Mouse (Mus musculus): ENCODE data around the gene Sorcs2. TPM values are rescaled to one million over a fixed set of nuclear protein-coding genes. Genes with fewer than 3 reads are reported as not detected.

The Sorcs2 gene
- polyA plus RNA-seq, 1 experiment from 2014 or later: 6.0 TPM

DNA sequence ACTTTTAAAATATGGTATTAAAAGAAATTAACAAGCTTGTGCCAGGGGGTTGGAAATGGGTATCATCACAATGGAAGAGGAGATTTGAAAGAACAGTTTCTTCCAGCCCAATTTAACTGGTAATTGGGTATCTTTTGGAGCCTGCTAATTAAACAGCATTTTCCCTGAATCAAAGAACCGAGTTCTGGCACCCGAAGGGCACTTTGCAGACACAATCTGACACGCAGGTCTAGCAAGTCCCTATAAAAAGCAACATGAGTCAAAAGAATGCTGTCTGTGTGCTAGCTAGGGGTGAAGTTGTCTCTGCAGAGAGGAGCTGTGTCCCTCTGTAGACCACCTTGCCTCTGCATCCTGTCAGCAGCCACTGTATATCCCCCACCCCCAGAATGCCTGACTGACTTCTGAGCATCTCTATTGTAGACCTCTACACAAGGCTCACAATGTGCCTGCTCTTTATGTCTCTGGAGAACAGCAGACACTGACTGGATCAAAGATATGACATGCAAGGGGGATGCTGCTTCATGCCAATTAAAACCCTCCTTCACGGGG lies 289.5 kb downstream of the Sorcs2 start:
- no peak for ATAC-seq (ENCODE audit: low FRiP score)
- Histone ChIP-seq H3K4me3 (ENCODE audit: low read depth, low read length) (no peak overlapping the region), H3K9me3 (ENCODE audit: control insufficient read depth, low read length) (no peaks in the 10 kb centered on the region), H3K27ac (ENCODE audit: low read depth, low read length) (no peak overlapping the region), H3K27me3 (ENCODE audit: control insufficient read depth, insufficient read depth, low read length) (no peaks in the 10 kb centered on the region), H3K4me2 (replicated peaks; ENCODE audit: low read depth, low read length) (no peak overlapping the region), H3K4me1 (replicated peaks; ENCODE audit: control insufficient read depth, insufficient read depth, low read length) (no peaks in the 10 kb centered on the region), H3K9ac (ENCODE audit: low read depth, low read length) (no peak overlapping the region), H3K36me3 (ENCODE audit: control insufficient read depth, insufficient read depth, low read length) (no peaks in the 10 kb centered on the region)
- no peak for DNase-seq (ENCODE audit: low spot score)
- 77% methylated on average over 4 of the region's 4 CpGs for WGBS

GRCm38 (mm10) chr5:36103483-36103882 lies 294.5 kb downstream of the Sorcs2 start:
- Histone ChIP-seq H3K9me3 (ENCODE audit: control insufficient read depth, low read length) (no peaks in the 10 kb centered on the region), H3K27ac (ENCODE audit: low read depth, low read length) (no peak overlapping the region), H3K27me3 (ENCODE audit: control insufficient read depth, insufficient read depth, low read length) (no peaks in the 10 kb centered on the region), H3K9ac (ENCODE audit: low read depth, low read length) (no peak overlapping the region), H3K4me2 (replicated peaks; ENCODE audit: low read depth, low read length) (no peak overlapping the region), H3K4me1 (replicated peaks; ENCODE audit: control insufficient read depth, insufficient read depth, low read length) (no peaks in the 10 kb centered on the region), H3K36me3 (ENCODE audit: control insufficient read depth, insufficient read depth, low read length) (no peaks in the 10 kb centered on the region), H3K4me3 (ENCODE audit: low read depth, low read length) (no peak overlapping the region)
- DNase-seq (ENCODE audit: low spot score) (no peak), ATAC-seq (ENCODE audit: low FRiP score) (no peak)
- 77% methylated on average over 2 of the region's 2 CpGs for WGBS

- H3K4me2 ChIP-seq (replicated peaks; ENCODE audit: low read depth, low read length): no peak overlapping the region
- no peaks in the 10 kb centered on the region for H3K36me3 ChIP-seq (ENCODE audit: control insufficient read depth, insufficient read depth, low read length)
- H3K27me3 ChIP-seq (ENCODE audit: control insufficient read depth, insufficient read depth, low read length): no peaks in the 10 kb centered on the region
- no peak overlapping the region for H3K9ac ChIP-seq (ENCODE audit: low read depth, low read length)
- no peaks in the 10 kb centered on the region for H3K9me3 ChIP-seq (ENCODE audit: control insufficient read depth, low read length)
- H3K4me3 ChIP-seq (ENCODE audit: low read depth, low read length): no peak overlapping the region
- WGBS: 62% methylated on average over 10 of the region's 10 CpGs
- ATAC-seq (ENCODE audit: low FRiP score) (no peak), DNase-seq (ENCODE audit: low spot score) (no peak)
- H3K27ac ChIP-seq (ENCODE audit: low read depth, low read length): no peak overlapping the region
- H3K4me1 ChIP-seq (replicated peaks; ENCODE audit: control insufficient read depth, insufficient read depth, low read length): no peaks in the 10 kb centered on the region
Observed at GRCm38 (mm10) chr5:36101129-36101528, 296.8 kb downstream of the Sorcs2 start.

DNA sequence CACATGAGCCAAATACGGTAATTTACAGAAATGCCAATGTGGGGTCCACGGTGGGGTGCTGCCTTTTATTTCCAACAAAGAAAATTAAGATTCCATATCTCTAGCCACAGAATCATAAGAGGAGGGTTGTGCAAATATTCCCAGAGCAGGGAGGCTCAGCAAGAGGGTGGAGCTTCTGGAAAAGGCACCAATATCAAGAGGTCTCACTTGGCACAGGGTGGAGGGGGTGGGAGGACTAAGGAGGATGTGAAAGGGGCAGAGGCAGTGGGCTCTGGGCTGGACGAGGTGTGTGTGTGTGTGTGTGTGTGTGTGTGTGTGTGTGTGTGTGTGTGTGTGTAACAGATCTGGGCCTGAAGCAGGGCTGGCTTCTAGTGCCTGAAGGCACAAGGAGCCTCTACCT lies 297.5 kb downstream of the Sorcs2 start:
- no peak overlapping the region for H3K4me3 ChIP-seq (ENCODE audit: low read depth, low read length)
- no peak overlapping the region for H3K27ac ChIP-seq (ENCODE audit: low read depth, low read length)
- no peaks in the 10 kb centered on the region for H3K9me3 ChIP-seq (ENCODE audit: control insufficient read depth, low read length)
- no peaks in the 10 kb centered on the region for H3K4me1 ChIP-seq (replicated peaks; ENCODE audit: control insufficient read depth, insufficient read depth, low read length)
- no peak overlapping the region for H3K4me2 ChIP-seq (replicated peaks; ENCODE audit: low read depth, low read length)
- ATAC-seq (ENCODE audit: low FRiP score) (no peak), DNase-seq (ENCODE audit: low spot score) (no peak)
- no peaks in the 10 kb centered on the region for H3K36me3 ChIP-seq (ENCODE audit: control insufficient read depth, insufficient read depth, low read length)
- no peak overlapping the region for H3K9ac ChIP-seq (ENCODE audit: low read depth, low read length)
- no peaks in the 10 kb centered on the region for H3K27me3 ChIP-seq (ENCODE audit: control insufficient read depth, insufficient read depth, low read length)
- WGBS: 84% methylated on average over 3 of the region's 3 CpGs

DNA sequence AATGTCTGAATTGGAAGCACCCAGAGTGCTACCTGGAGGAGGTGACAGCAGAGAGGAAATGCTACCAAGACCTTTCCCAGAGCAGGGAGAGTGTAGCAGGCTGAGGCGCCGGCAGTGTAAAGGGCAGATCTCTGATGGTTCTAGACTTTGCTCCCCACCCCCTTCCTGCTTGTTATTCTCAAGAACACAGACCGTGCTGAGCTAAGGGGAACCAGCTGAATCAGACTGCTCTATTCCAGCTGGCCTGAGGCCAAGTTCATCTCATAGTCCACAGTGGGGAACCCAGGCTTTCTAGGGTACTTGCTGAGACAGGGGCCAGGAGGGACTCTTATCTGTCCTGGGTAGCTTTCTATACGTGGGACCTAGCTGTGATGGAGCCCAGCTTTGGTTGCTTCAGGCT lies 298.3 kb downstream of the Sorcs2 start:
- H3K4me3 ChIP-seq (ENCODE audit: low read depth, low read length): no peak overlapping the region
- H3K9me3 ChIP-seq (ENCODE audit: control insufficient read depth, low read length): no peaks in the 10 kb centered on the region
- ATAC-seq (ENCODE audit: low FRiP score): no peak
- H3K27me3 ChIP-seq (ENCODE audit: control insufficient read depth, insufficient read depth, low read length): no peaks in the 10 kb centered on the region
- DNase-seq (ENCODE audit: low spot score): no peak
- WGBS: 72% methylated on average over 4 of the region's 4 CpGs
- H3K27ac ChIP-seq (ENCODE audit: low read depth, low read length): no peak overlapping the region
- no peaks in the 10 kb centered on the region for H3K4me1 ChIP-seq (replicated peaks; ENCODE audit: control insufficient read depth, insufficient read depth, low read length)
- no peak overlapping the region for H3K4me2 ChIP-seq (replicated peaks; ENCODE audit: low read depth, low read length)
- no peak overlapping the region for H3K9ac ChIP-seq (ENCODE audit: low read depth, low read length)
- no peaks in the 10 kb centered on the region for H3K36me3 ChIP-seq (ENCODE audit: control insufficient read depth, insufficient read depth, low read length)

GRCm38 (mm10) chr5:36096046-36096445 lies 301.9 kb downstream of the Sorcs2 start:
- no peak overlapping the region for H3K4me2 ChIP-seq (replicated peaks; ENCODE audit: low read depth, low read length)
- H3K27me3 ChIP-seq (ENCODE audit: control insufficient read depth, insufficient read depth, low read length): no peaks in the 10 kb centered on the region
- WGBS: 89% methylated on average over 8 of the region's 8 CpGs
- no peaks in the 10 kb centered on the region for H3K4me1 ChIP-seq (replicated peaks; ENCODE audit: control insufficient read depth, insufficient read depth, low read length)
- H3K27ac ChIP-seq (ENCODE audit: low read depth, low read length): no peak overlapping the region
- H3K9ac ChIP-seq (ENCODE audit: low read depth, low read length): no peak overlapping the region
- no peak for ATAC-seq (ENCODE audit: low FRiP score)
- no peaks in the 10 kb centered on the region for H3K9me3 ChIP-seq (ENCODE audit: control insufficient read depth, low read length)
- no peaks in the 10 kb centered on the region for H3K36me3 ChIP-seq (ENCODE audit: control insufficient read depth, insufficient read depth, low read length)
- no peak overlapping the region for H3K4me3 ChIP-seq (ENCODE audit: low read depth, low read length)
- no peak for DNase-seq (ENCODE audit: low spot score)

DNA sequence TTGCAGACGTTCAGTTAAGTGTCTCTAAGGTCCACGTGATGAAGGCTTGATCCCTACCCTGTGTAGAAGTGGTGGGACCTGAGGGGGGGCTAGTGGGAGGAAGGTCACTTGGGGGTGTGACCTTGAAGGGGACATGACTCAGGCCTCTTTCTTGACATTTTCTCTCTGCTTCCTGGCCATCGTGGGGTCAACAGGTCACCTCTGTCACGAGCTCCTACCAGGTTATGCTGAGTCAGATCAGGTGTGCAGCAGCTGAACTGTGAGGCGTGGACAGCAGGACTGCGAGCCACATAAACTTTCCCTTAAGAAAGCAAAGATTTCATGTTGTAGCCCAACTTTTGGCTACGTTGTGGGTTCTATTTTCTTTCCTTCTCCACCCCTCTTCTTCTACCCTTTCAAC lies 307.9 kb downstream of the Sorcs2 start:
- Histone ChIP-seq H3K27me3 (ENCODE audit: control insufficient read depth, insufficient read depth, low read length) (no peaks in the 10 kb centered on the region; the same call in 1 of the 2 replicates), H3K36me3 (ENCODE audit: control insufficient read depth, insufficient read depth, low read length) (no peaks in the 10 kb centered on the region), H3K27ac (ENCODE audit: low read depth, low read length) (no peak overlapping the region), H3K4me1 (replicated peaks; ENCODE audit: control insufficient read depth, insufficient read depth, low read length) (no peaks in the 10 kb centered on the region), H3K9ac (ENCODE audit: low read depth, low read length) (no peak overlapping the region), H3K9me3 (ENCODE audit: control insufficient read depth, low read length) (no peaks in the 10 kb centered on the region), H3K4me2 (replicated peaks; ENCODE audit: low read depth, low read length) (no peak overlapping the region), H3K4me3 (ENCODE audit: low read depth, low read length) (no peak overlapping the region)
- ATAC-seq (ENCODE audit: low FRiP score) (no peak), DNase-seq (ENCODE audit: low spot score) (no peak)
- WGBS: 81% methylated on average over 7 of the region's 7 CpGs

- H3K9me3 ChIP-seq (ENCODE audit: control insufficient read depth, low read length): no peaks in the 10 kb centered on the region
- H3K27ac ChIP-seq (ENCODE audit: low read depth, low read length): no peak overlapping the region
- DNase-seq (ENCODE audit: low spot score): no peak
- ATAC-seq (ENCODE audit: low FRiP score): no peak
- H3K9ac ChIP-seq (ENCODE audit: low read depth, low read length): no peak overlapping the region
- H3K27me3 ChIP-seq (ENCODE audit: control insufficient read depth, insufficient read depth, low read length): no peaks in the 10 kb centered on the region; the same call in 1 of the 2 replicates
- H3K4me3 ChIP-seq (ENCODE audit: low read depth, low read length): no peak overlapping the region
- no peak overlapping the region for H3K4me2 ChIP-seq (replicated peaks; ENCODE audit: low read depth, low read length)
- no peaks in the 10 kb centered on the region for H3K36me3 ChIP-seq (ENCODE audit: control insufficient read depth, insufficient read depth, low read length)
- H3K4me1 ChIP-seq (replicated peaks; ENCODE audit: control insufficient read depth, insufficient read depth, low read length): no peaks in the 10 kb centered on the region
- WGBS: 89% methylated on average over 2 of the region's 2 CpGs
Observed at GRCm38 (mm10) chr5:36089243-36089642, 308.7 kb downstream of the Sorcs2 start.

DNA sequence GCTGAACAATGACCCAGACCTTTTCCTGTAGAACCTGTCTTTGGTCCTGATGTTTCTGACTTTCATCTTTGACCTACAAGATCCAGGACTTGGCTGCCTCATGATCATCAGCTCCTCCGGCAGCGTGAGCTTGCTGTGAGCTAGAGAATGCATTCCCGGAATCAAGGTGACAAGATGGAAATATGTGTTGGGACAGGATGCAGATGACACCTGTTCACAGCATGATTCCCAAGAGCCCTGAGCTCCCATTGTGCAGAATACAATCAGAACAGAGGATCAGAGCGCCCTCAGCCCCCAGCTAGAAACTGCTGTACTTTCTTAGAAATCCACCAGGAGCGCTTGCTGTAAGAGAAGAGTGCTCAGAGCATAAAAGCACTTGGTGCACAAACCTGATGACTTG lies 311.0 kb downstream of the Sorcs2 start:
- Histone ChIP-seq H3K4me2 (replicated peaks; ENCODE audit: low read depth, low read length) (no peak overlapping the region), H3K27me3 (ENCODE audit: control insufficient read depth, insufficient read depth, low read length) (no peaks in the 10 kb centered on the region; the same call in 1 of the 2 replicates), H3K9ac (ENCODE audit: low read depth, low read length) (no peak overlapping the region), H3K4me3 (ENCODE audit: low read depth, low read length) (no peak overlapping the region), H3K27ac (ENCODE audit: low read depth, low read length) (no peak overlapping the region), H3K36me3 (ENCODE audit: control insufficient read depth, insufficient read depth, low read length) (no peaks in the 10 kb centered on the region), H3K9me3 (ENCODE audit: control insufficient read depth, low read length) (no peaks in the 10 kb centered on the region), H3K4me1 (replicated peaks; ENCODE audit: control insufficient read depth, insufficient read depth, low read length) (0 out of 2 replicates have a peak, but pooled peaks cover 2% of the 10 kb centered on the region)
- ATAC-seq (ENCODE audit: low FRiP score) (no peak), DNase-seq (ENCODE audit: low spot score) (no peak)
- WGBS: 80% methylated on average over 5 of the region's 5 CpGs
